Mouse (Mus musculus) hindbrain, postnatal 0 days (tissue): ENCODE measurements at regions not wholly inside any gene's neighbourhood (a gene's known extent, or its start where the extent isn't known, plus 50 kb on each side); places are given as distances from the start of the nearest gene placed in this dataset.
"Not testable (repeated sequence)": the region's sequence is repeated elsewhere in the genome, so short reads cannot be mapped to it uniquely, and the experiment has no call there.

Experiments used
- ATAC-seq: fragments of 200-750 bp; cut with Nextera tagmentation; 2 replicates; pipeline ENCODE4 v1.8.0; 2017; ENCODE audit warnings: mild to moderate bottlenecking, moderate TSS enrichment, moderate library complexity
- DNase-seq: peaks from one replicate; pipeline ENCODE4 v3.0.0-alpha.2; 2015; ENCODE audit warnings: low spot score
- H3K27ac ChIP-seq: fragments of 300-500 bp; sonication (generic); 2 replicates; pipeline ENCODE4 v1.5.1; 2014; ENCODE audit warnings: mild to moderate bottlenecking
- H3K27me3 ChIP-seq: fragments of 300-500 bp; sonication (generic); 2 replicates; pipeline ENCODE4 v1.6.1; 2014; ENCODE audit warnings: low read length, mixed read lengths; ENCODE audit not compliant: insufficient read depth
- H3K36me3 ChIP-seq: fragments of 300-500 bp; sonication (generic); 2 replicates; pipeline ENCODE4 v1.6.1; 2014; ENCODE audit warnings: low read length, mixed read lengths; ENCODE audit not compliant: insufficient read depth
- H3K4me1 ChIP-seq: fragments of 300-500 bp; sonication (generic); 2 replicates; pipeline ENCODE4 v1.6.1; 2014; ENCODE audit warnings: antibody characterized with exemption, low read length, mixed read lengths; ENCODE audit not compliant: insufficient read depth
- H3K4me2 ChIP-seq: fragments of 300-500 bp; sonication (generic); 2 replicates; pipeline ENCODE4 v1.6.1; 2014; ENCODE audit warnings: low read depth, mild to moderate bottlenecking, low read length, moderate library complexity, mixed read lengths
- H3K4me3 ChIP-seq: fragments of 300-500 bp; sonication (generic); 2 replicates; pipeline ENCODE4 v1.5.1; 2014; ENCODE audit warnings: low read length
- H3K9ac ChIP-seq: fragments of 300-500 bp; sonication (generic); replicated peaks from 2 replicates; pipeline ENCODE4 v1.6.1; 2014; ENCODE audit warnings: mild to moderate bottlenecking, low read length, moderate library complexity, mixed read lengths
- H3K9me3 ChIP-seq: fragments of 300-500 bp; sonication (generic); 2 replicates; pipeline ENCODE4 v1.6.1; 2016; ENCODE audit warnings: low read length, mixed read lengths
- CTCF ChIP-seq: IDR thresholded peaks from 2 replicates; pipeline ENCODE4 v1.5.1; 2016; ENCODE audit warnings: antibody characterized with exemption, control low read depth, low read depth
- WGBS: fragments of 180-500 bp; shearing (Covaris S2); extraction: QIAGEN DNeasy Blood & Tissue Kit; methylation state at CpG from one replicate; pipeline ENCODE4 v1.1.7; 2014; 5-methylcytosine and 5-hydroxymethylcytosine counted together

DNA sequence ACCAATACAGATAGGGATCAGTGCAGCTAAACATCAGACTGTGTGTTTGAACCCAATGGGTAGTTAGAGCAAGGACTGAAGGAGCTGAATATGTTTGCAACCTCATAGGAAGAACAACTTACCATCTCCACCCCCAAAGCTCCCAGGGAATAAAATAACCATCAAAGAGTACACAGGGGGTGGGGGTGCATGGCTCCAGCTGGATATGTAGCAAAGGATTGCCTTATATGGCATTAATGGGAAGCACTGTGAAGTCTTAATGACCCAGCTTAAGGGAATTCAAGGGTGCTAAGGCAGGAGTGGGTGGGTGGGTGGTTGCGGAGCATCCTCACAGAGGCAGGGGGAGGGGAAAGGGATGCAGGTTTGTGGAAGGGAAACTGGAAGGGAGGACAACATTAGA is 404.0 kb upstream of the Gm12887 start:
- H3K27me3 ChIP-seq, result no peaks in the 10 kb centered on the region
- TF ChIP-seq CTCF, result no peak
- ATAC-seq (no peak), DNase-seq (no peak)
- peaks cover 65% of the 10 kb centered on the region for H3K9me3 ChIP-seq
- no peaks in the 10 kb centered on the region for H3K4me1 ChIP-seq
- H3K27ac ChIP-seq, result no peak overlapping the region
- no peak overlapping the region for H3K4me2 ChIP-seq
- WGBS, result 96% methylated on average over 1 of the region's 1 CpGs
- H3K4me3 ChIP-seq, result no peak overlapping the region
- H3K36me3 ChIP-seq, result no peaks in the 10 kb centered on the region
- H3K9ac ChIP-seq, result no peak overlapping the region

DNA sequence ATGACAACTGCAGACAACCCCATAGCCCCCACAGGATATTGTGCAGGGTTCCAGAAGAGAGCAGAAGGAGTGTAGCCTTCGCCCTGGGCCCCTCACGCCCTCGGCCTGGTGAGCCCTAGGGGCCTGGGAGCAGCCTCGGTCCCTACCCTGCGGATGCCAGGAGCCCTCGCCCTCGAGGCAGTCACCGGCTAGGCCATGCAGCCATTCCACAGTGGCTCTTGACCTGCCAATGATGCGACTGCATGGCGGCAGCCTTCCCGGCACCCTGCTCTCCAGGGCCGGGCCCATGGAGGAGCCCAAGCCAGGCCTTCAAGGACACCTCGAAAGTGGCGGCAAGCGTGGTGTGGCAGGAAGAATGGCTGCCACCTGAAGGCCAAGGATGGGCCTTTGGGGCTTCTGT is 401.0 kb upstream of the Gm12887 start:
- no peak for DNase-seq
- Histone ChIP-seq H3K4me3 (no peak overlapping the region), H3K27me3 (no peaks in the 10 kb centered on the region), H3K4me2 (no peak overlapping the region), H3K36me3 (no peaks in the 10 kb centered on the region), H3K4me1 (no peaks in the 10 kb centered on the region), H3K9me3 (peaks cover 78% of the 10 kb centered on the region), H3K27ac (no peak overlapping the region), H3K9ac (no peak overlapping the region)
- WGBS, result 89% methylated on average over 15 of the region's 15 CpGs
- no peak for TF ChIP-seq CTCF
- no peak for ATAC-seq

- not testable (repeated sequence) for ATAC-seq, H3K4me1 ChIP-seq, H3K4me2 ChIP-seq, H3K4me3 ChIP-seq, DNase-seq, H3K9ac ChIP-seq, H3K27me3 ChIP-seq, H3K27ac ChIP-seq, H3K36me3 ChIP-seq
- H3K9me3 ChIP-seq, result peaks cover 68% of the 10 kb centered on the region
- WGBS, result 95% methylated on average over 24 of the region's 26 CpGs
Observed at GRCm38 (mm10) chr4:122008938-122009459, 387.1 kb upstream of the Gm12887 start.

GRCm38 (mm10) chr4:122008168-122008839 is 386.4 kb upstream of the Gm12887 start:
- H3K9ac ChIP-seq, result no peak overlapping the region
- H3K9me3 ChIP-seq, result peaks cover 69% of the 10 kb centered on the region
- H3K4me1 ChIP-seq, result no peaks in the 10 kb centered on the region
- H3K36me3 ChIP-seq, result no peaks in the 10 kb centered on the region
- 95% methylated on average over 39 of the region's 39 CpGs for WGBS
- no peak overlapping the region for H3K4me2 ChIP-seq
- no peaks in the 10 kb centered on the region for H3K27me3 ChIP-seq
- ATAC-seq, result no peak
- no peak overlapping the region for H3K27ac ChIP-seq
- no peak for DNase-seq
- TF ChIP-seq CTCF, result no peak
- H3K4me3 ChIP-seq, result no peak overlapping the region

GRCm38 (mm10) chr4:121986741-121987140 is 364.8 kb upstream of the Gm12887 start:
- H3K36me3 ChIP-seq, result no peaks in the 10 kb centered on the region
- no peak for DNase-seq
- peaks cover 51% of the 10 kb centered on the region for H3K9me3 ChIP-seq
- no peak for TF ChIP-seq CTCF
- 72% methylated on average over 2 of the region's 2 CpGs for WGBS
- no peak overlapping the region for H3K4me3 ChIP-seq
- no peaks in the 10 kb centered on the region for H3K27me3 ChIP-seq
- H3K27ac ChIP-seq, result no peak overlapping the region
- H3K4me2 ChIP-seq, result no peak overlapping the region
- H3K4me1 ChIP-seq, result no peaks in the 10 kb centered on the region
- H3K9ac ChIP-seq, result no peak overlapping the region
- no peak for ATAC-seq

- 77% methylated on average over 1 of the region's 1 CpGs for WGBS
- Histone ChIP-seq H3K4me1 (no peaks in the 10 kb centered on the region), H3K4me3 (no peak overlapping the region), H3K27ac (no peak overlapping the region), H3K36me3 (no peaks in the 10 kb centered on the region), H3K27me3 (no peaks in the 10 kb centered on the region), H3K9ac (no peak overlapping the region), H3K4me2 (no peak overlapping the region), H3K9me3 (peaks cover 51% of the 10 kb centered on the region)
- no peak for TF ChIP-seq CTCF
- DNase-seq (no peak), ATAC-seq (no peak)
Observed at GRCm38 (mm10) chr4:121985371-121985770, 363.5 kb upstream of the Gm12887 start.

DNA sequence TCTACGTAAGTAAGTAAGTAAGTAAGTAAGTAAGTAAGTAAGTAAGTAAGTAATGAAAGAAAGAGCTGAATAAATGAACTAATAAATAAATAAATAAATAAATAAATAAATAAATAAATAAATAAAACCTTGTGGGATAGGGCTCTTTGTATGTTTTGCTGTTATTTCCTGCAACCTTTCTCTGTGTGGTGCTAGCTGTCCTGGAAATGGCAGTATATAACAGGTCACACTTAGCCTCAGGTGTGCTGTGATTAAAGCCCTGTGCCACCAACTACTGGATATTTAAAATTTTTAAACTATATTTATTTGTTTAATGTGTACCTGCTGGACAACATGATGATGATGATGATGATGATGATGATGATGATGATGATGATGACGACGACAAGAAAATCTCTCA is 353.9 kb upstream of the Gm12887 start:
- H3K4me1 ChIP-seq, result no peaks in the 10 kb centered on the region
- no peak for TF ChIP-seq CTCF
- 78% methylated on average over 3 of the region's 3 CpGs for WGBS
- H3K9me3 ChIP-seq, result peaks cover 27% of the 10 kb centered on the region
- no peaks in the 10 kb centered on the region for H3K36me3 ChIP-seq
- no peak overlapping the region for H3K9ac ChIP-seq
- H3K4me3 ChIP-seq, result no peak overlapping the region
- no peak overlapping the region for H3K4me2 ChIP-seq
- DNase-seq (no peak), ATAC-seq (no peak)
- no peak overlapping the region for H3K27ac ChIP-seq
- H3K27me3 ChIP-seq, result no peaks in the 10 kb centered on the region
